Mouse (Mus musculus): Measurements from ENCODE around the gene Atf6b. TPM values are rescaled to one million over a fixed set of nuclear protein-coding genes. Genes with fewer than 3 reads are reported as not detected.

The Atf6b gene
- polyA plus RNA-seq, 1 experiment from 2014 or later, result 73.5 TPM

GRCm38 (mm10) chr17:34664472-34664871, 17.5 kb downstream of the Atf6b start:
- no peak overlapping the region for H3K27ac ChIP-seq (ENCODE audit: low read length)
- no peaks in the 10 kb centered on the region for H3K9me3 ChIP-seq (replicated peaks; ENCODE audit: control insufficient read depth, low read length)
- no peak overlapping the region for H3K4me3 ChIP-seq (replicated peaks; ENCODE audit: low read length)
- H3K4me2 ChIP-seq (ENCODE audit: low read depth, low read length), result no peak overlapping the region
- WGBS, result 66% methylated on average over 7 of the region's 7 CpGs
- H3K27me3 ChIP-seq (ENCODE audit: control insufficient read depth, insufficient read depth, low read length), result no peaks in the 10 kb centered on the region
- H3K36me3 ChIP-seq (ENCODE audit: control insufficient read depth, insufficient read depth, low read length), result no peaks in the 10 kb centered on the region
- ATAC-seq (ENCODE audit: insufficient read depth, low FRiP score), result no peak
- H3K4me1 ChIP-seq (ENCODE audit: control insufficient read depth, insufficient read depth, low read length), result peaks cover 21% of the 10 kb centered on the region
- H3K9ac ChIP-seq (ENCODE audit: low read length), result no peak overlapping the region

- 55% methylated on average over 7 of the region's 7 CpGs for WGBS
- Histone ChIP-seq H3K4me1 (ENCODE audit: control insufficient read depth, insufficient read depth, low read length) (peaks cover 14% of the 10 kb centered on the region), H3K36me3 (ENCODE audit: control insufficient read depth, insufficient read depth, low read length) (no peaks in the 10 kb centered on the region), H3K27ac (ENCODE audit: low read length) (no peak within 1 kb of the TSS), H3K9me3 (replicated peaks; ENCODE audit: control insufficient read depth, low read length) (no peaks in the 10 kb centered on the region), H3K27me3 (ENCODE audit: control insufficient read depth, insufficient read depth, low read length) (peaks cover 49% of the 10 kb centered on the region), H3K9ac (ENCODE audit: low read length) (peak within 1 kb of the TSS; percentile 55), H3K4me2 (ENCODE audit: low read depth, low read length) (peak within 1 kb of the TSS; percentile 48), H3K4me3 (replicated peaks; ENCODE audit: low read length) (peak within 1 kb of the TSS; percentile 37)
- no peak for ATAC-seq (ENCODE audit: insufficient read depth, low FRiP score)
Observed at GRCm38 (mm10) chr17:34670235-34670634, 23.3 kb downstream of the Atf6b start, which contains the start of gene Tnxb. TSS of gene Tnxb (plus strand) at chr17:34670535.

GRCm38 (mm10) chr17:34671151-34672066, 24.5 kb downstream of the Atf6b start:
- Histone ChIP-seq H3K4me3 (replicated peaks; ENCODE audit: low read length) (peak overlapping the region; percentile 37), H3K27ac (ENCODE audit: low read length) (no peak overlapping the region)
- ATAC-seq (ENCODE audit: insufficient read depth, low FRiP score), result peak; percentile 26; the same call in 1 of the 2 replicates

GRCm38 (mm10) chr17:34672246-34672792, 25.4 kb downstream of the Atf6b start:
- Histone ChIP-seq H3K9ac (ENCODE audit: low read length) (peak overlapping the region; percentile 55), H3K4me1 (ENCODE audit: control insufficient read depth, insufficient read depth, low read length) (peaks cover 14% of the 10 kb centered on the region), H3K27me3 (ENCODE audit: control insufficient read depth, insufficient read depth, low read length) (peaks cover 49% of the 10 kb centered on the region), H3K36me3 (ENCODE audit: control insufficient read depth, insufficient read depth, low read length) (no peaks in the 10 kb centered on the region), H3K4me3 (replicated peaks; ENCODE audit: low read length) (peak overlapping the region; percentile 37), H3K9me3 (replicated peaks; ENCODE audit: control insufficient read depth, low read length) (no peaks in the 10 kb centered on the region), H3K27ac (ENCODE audit: low read length) (no peak overlapping the region), H3K4me2 (ENCODE audit: low read depth, low read length) (peak overlapping the region; percentile 48)
- 32% methylated on average over 49 of the region's 49 CpGs for WGBS
- no peak for ATAC-seq (ENCODE audit: insufficient read depth, low FRiP score)

More at GRCm38 (mm10) chr17:34671151-34672066, 24.5 kb downstream of the Atf6b start:
- peak overlapping the region; percentile 55 for H3K9ac ChIP-seq (ENCODE audit: low read length)
- H3K4me2 ChIP-seq (ENCODE audit: low read depth, low read length), result peak overlapping the region; percentile 48
- no peaks in the 10 kb centered on the region for H3K9me3 ChIP-seq (replicated peaks; ENCODE audit: control insufficient read depth, low read length)
- H3K4me1 ChIP-seq (ENCODE audit: control insufficient read depth, insufficient read depth, low read length), result peaks cover 14% of the 10 kb centered on the region
- H3K36me3 ChIP-seq (ENCODE audit: control insufficient read depth, insufficient read depth, low read length), result no peaks in the 10 kb centered on the region
- H3K27me3 ChIP-seq (ENCODE audit: control insufficient read depth, insufficient read depth, low read length), result peaks cover 49% of the 10 kb centered on the region
- 13% methylated on average over 93 of the region's 93 CpGs for WGBS

- Histone ChIP-seq H3K4me1 (ENCODE audit: control insufficient read depth, insufficient read depth, low read length) (peaks cover 14% of the 10 kb centered on the region), H3K9ac (ENCODE audit: low read length) (no peak overlapping the region), H3K27me3 (ENCODE audit: control insufficient read depth, insufficient read depth, low read length) (peaks cover 49% of the 10 kb centered on the region), H3K27ac (ENCODE audit: low read length) (no peak overlapping the region), H3K9me3 (replicated peaks; ENCODE audit: control insufficient read depth, low read length) (no peaks in the 10 kb centered on the region), H3K36me3 (ENCODE audit: control insufficient read depth, insufficient read depth, low read length) (no peaks in the 10 kb centered on the region), H3K4me2 (ENCODE audit: low read depth, low read length) (no peak overlapping the region), H3K4me3 (replicated peaks; ENCODE audit: low read length) (no peak overlapping the region)
- no peak for ATAC-seq (ENCODE audit: insufficient read depth, low FRiP score)
- 85% methylated on average over 7 of the region's 7 CpGs for WGBS
Observed at GRCm38 (mm10) chr17:34673139-34673538, 26.2 kb downstream of the Atf6b start.

GRCm38 (mm10) chr17:34674524-34675204, 27.7 kb downstream of the Atf6b start:
- peak; percentile 57; the same call in 1 of the 2 replicates for ATAC-seq (ENCODE audit: insufficient read depth, low FRiP score)
- Histone ChIP-seq H3K27me3 (ENCODE audit: control insufficient read depth, insufficient read depth, low read length) (peaks cover 53% of the 10 kb centered on the region), H3K4me3 (replicated peaks; ENCODE audit: low read length) (no peak overlapping the region), H3K4me1 (ENCODE audit: control insufficient read depth, insufficient read depth, low read length) (peaks cover 14% of the 10 kb centered on the region), H3K9ac (ENCODE audit: low read length) (no peak overlapping the region; the same call in 1 of the 2 replicates), H3K27ac (ENCODE audit: low read length) (peak overlapping the region; percentile 85), H3K4me2 (ENCODE audit: low read depth, low read length) (peak overlapping the region; percentile 21; the same call in 1 of the 2 replicates), H3K9me3 (replicated peaks; ENCODE audit: control insufficient read depth, low read length) (no peaks in the 10 kb centered on the region), H3K36me3 (ENCODE audit: control insufficient read depth, insufficient read depth, low read length) (no peaks in the 10 kb centered on the region)
- WGBS, result 36% methylated on average over 11 of the region's 11 CpGs

GRCm38 (mm10) chr17:34675205-34676092, 28.5 kb downstream of the Atf6b start:
- peaks cover 46% of the 10 kb centered on the region for H3K27me3 ChIP-seq (ENCODE audit: control insufficient read depth, insufficient read depth, low read length)
- peak overlapping the region; percentile 5; the same call in 1 of the 2 replicates for H3K9ac ChIP-seq (ENCODE audit: low read length)
- H3K4me3 ChIP-seq (replicated peaks; ENCODE audit: low read length), result no peak overlapping the region
- no peak overlapping the region for H3K4me2 ChIP-seq (ENCODE audit: low read depth, low read length)
- H3K4me1 ChIP-seq (ENCODE audit: control insufficient read depth, insufficient read depth, low read length), result peaks cover 14% of the 10 kb centered on the region
- ATAC-seq (ENCODE audit: insufficient read depth, low FRiP score), result 0 out of 2 replicates have a peak, but pooled peaks have one; percentile 11
- WGBS, result 45% methylated on average over 13 of the region's 13 CpGs
- no peaks in the 10 kb centered on the region for H3K9me3 ChIP-seq (replicated peaks; ENCODE audit: control insufficient read depth, low read length)
- no peaks in the 10 kb centered on the region for H3K36me3 ChIP-seq (ENCODE audit: control insufficient read depth, insufficient read depth, low read length)
- peak overlapping the region; percentile 85 for H3K27ac ChIP-seq (ENCODE audit: low read length)

GRCm38 (mm10) chr17:34676093-34676460, 29.1 kb downstream of the Atf6b start:
- WGBS, result 77% methylated on average over 6 of the region's 6 CpGs
- Histone ChIP-seq H3K9me3 (replicated peaks; ENCODE audit: control insufficient read depth, low read length) (no peaks in the 10 kb centered on the region), H3K27me3 (ENCODE audit: control insufficient read depth, insufficient read depth, low read length) (peaks cover 39% of the 10 kb centered on the region), H3K36me3 (ENCODE audit: control insufficient read depth, insufficient read depth, low read length) (no peaks in the 10 kb centered on the region), H3K4me3 (replicated peaks; ENCODE audit: low read length) (no peak overlapping the region), H3K9ac (ENCODE audit: low read length) (0 out of 2 replicates have a peak overlapping the region, but pooled peaks have one; percentile 5), H3K4me2 (ENCODE audit: low read depth, low read length) (no peak overlapping the region), H3K27ac (ENCODE audit: low read length) (peak overlapping the region; percentile 23; the same call in 1 of the 2 replicates), H3K4me1 (ENCODE audit: control insufficient read depth, insufficient read depth, low read length) (peaks cover 14% of the 10 kb centered on the region)
- no peak for ATAC-seq (ENCODE audit: insufficient read depth, low FRiP score)
